Mouse (Mus musculus) MEL (cell line): Measurements from ENCODE around the gene Il1rapl1. TPM values are rescaled to one million over a fixed set of nuclear protein-coding genes. Genes with fewer than 3 reads are reported as not detected.

Source experiments
- DNase-seq: peaks from one replicate; pipeline ENCODE4 v3.0.0; 2011; ENCODE audit warnings: low read depth, low spot score
- H3K27ac ChIP-seq: 2 replicates; pipeline ENCODE4 v1.5.1; 2012; ENCODE audit warnings: low read depth, mild to moderate bottlenecking, control low read depth, low read length, moderate library complexity; ENCODE audit not compliant: control insufficient read depth
- H3K27me3 ChIP-seq, 2 experiments: fragments of 150-350 bp in 1 of 2; sonication (generic) in 1 of 2; 2 replicates each; pipeline ENCODE4 v1.6.1; 2012; ENCODE audit warnings: low read length in 2 of 2, mild to moderate bottlenecking in 2 of 2, improper control_type of control experiment in 1 of 2, moderate library complexity in 1 of 2; ENCODE audit not compliant: insufficient read depth in 2 of 2, control insufficient read depth in 1 of 2
- H3K36me3 ChIP-seq, 2 experiments: 2 replicates each; pipeline ENCODE4 v1.6.1; 2012 to 2014; ENCODE audit warnings: low read length in 2 of 2, improper control_type of control experiment in 1 of 2, inconsistent platforms in 1 of 2, mild to moderate bottlenecking in 1 of 2; ENCODE audit not compliant: insufficient read depth in 2 of 2, control insufficient read depth in 1 of 2
- H3K4me1 ChIP-seq, 2 experiments: fragments of 150-350 bp in 1 of 2; sonication (generic) in 1 of 2; 2 replicates each; pipeline ENCODE4 v1.6.1; 2012; ENCODE audit warnings: low read length in 2 of 2, improper control_type of control experiment in 1 of 2, mild to moderate bottlenecking in 1 of 2; ENCODE audit not compliant: insufficient read depth in 2 of 2, control insufficient read depth in 1 of 2
- H3K4me3 ChIP-seq, 2 experiments: fragments of 150-350 bp in 1 of 2; sonication (generic) in 1 of 2; 2 replicates each; pipeline ENCODE4 v1.5.1; 2012; ENCODE audit warnings: low read depth in 2 of 2, low read length in 2 of 2, mild to moderate bottlenecking in 2 of 2, moderate library complexity in 2 of 2, control low read depth in 1 of 2, improper control_type of control experiment in 1 of 2; ENCODE audit not compliant: control insufficient read depth in 1 of 2, insufficient read depth in 1 of 2
- H3K79me2 ChIP-seq: 2 replicates; pipeline ENCODE4 v1.6.1; 2012; ENCODE audit warnings: mild to moderate bottlenecking, low read length, moderate library complexity; ENCODE audit not compliant: control insufficient read depth, poor library complexity, insufficient read depth
- H3K9ac ChIP-seq: 2 replicates; pipeline ENCODE4 v1.6.1; 2012; ENCODE audit warnings: low read depth, mild to moderate bottlenecking, control low read depth, low read length, moderate library complexity; ENCODE audit not compliant: control insufficient read depth, poor library complexity, severe bottlenecking
- H3K9me3 ChIP-seq: fragments of 150-350 bp; sonication (generic); replicated peaks from 2 replicates; pipeline ENCODE4 v1.6.1; 2012; ENCODE audit warnings: mild to moderate bottlenecking, low read length, improper control_type of control experiment, moderate library complexity; ENCODE audit not compliant: insufficient read depth
- CHD1 ChIP-seq: IDR thresholded peaks from 2 replicates; pipeline ENCODE4 v1.6.1; 2012; ENCODE audit warnings: low read depth, mild to moderate bottlenecking, inconsistent platforms, low read length, improper control_type of control experiment
- CHD2 ChIP-seq: IDR thresholded peaks from 2 replicates; pipeline ENCODE4 v1.6.1; 2011; ENCODE audit warnings: low read length, improper control_type of control experiment
- CTCF ChIP-seq, 3 experiments: IDR thresholded peaks in 2 of 3; conservative IDR thresholded peaks in 1 of 3; 2 replicates each; pipeline ENCODE4 v1.5.1; 2011 to 2012; ENCODE audit warnings: low read length in 3 of 3, low read depth in 2 of 3, mild to moderate bottlenecking in 2 of 3, improper control_type of control experiment in 1 of 3, inconsistent platforms in 1 of 3, mixed read lengths in 1 of 3, moderate library complexity in 1 of 3; ENCODE audit not compliant: control insufficient read depth in 1 of 3, insufficient read depth in 1 of 3, poor library complexity in 1 of 3, severe bottlenecking in 1 of 3
- E2F4 ChIP-seq: IDR thresholded peaks from 2 replicates; pipeline ENCODE4 v1.6.1; 2011; ENCODE audit warnings: low read depth, low read length, improper control_type of control experiment, borderline replicate concordance
- ELF1 ChIP-seq: IDR thresholded peaks from 2 replicates; pipeline ENCODE4 v1.6.1; 2014; ENCODE audit warnings: low read depth, mild to moderate bottlenecking, inconsistent platforms, low read length, improper control_type of control experiment, moderate library complexity
- EP300 ChIP-seq, 2 experiments: IDR thresholded peaks; 2 replicates each; pipeline ENCODE4 v1.6.1; 2011; ENCODE audit warnings: improper control_type of control experiment in 2 of 2, low read length in 2 of 2, low read depth in 1 of 2, mild to moderate bottlenecking in 1 of 2
- GABPA ChIP-seq: IDR thresholded peaks from 2 replicates; pipeline ENCODE4 v1.6.1; 2012; ENCODE audit warnings: low read depth, mild to moderate bottlenecking, inconsistent platforms, low read length, improper control_type of control experiment, moderate library complexity
- MYB ChIP-seq: IDR thresholded peaks from 2 replicates; pipeline ENCODE4 v1.6.1; 2011; ENCODE audit warnings: mild to moderate bottlenecking, low read depth, low read length, improper control_type of control experiment
- MYC ChIP-seq: IDR thresholded peaks from 2 replicates; pipeline ENCODE4 v1.6.1; 2011; ENCODE audit warnings: low read depth, mild to moderate bottlenecking, low read length, improper control_type of control experiment, moderate library complexity
- NRF1 ChIP-seq: IDR thresholded peaks from 2 replicates; pipeline ENCODE4 v1.6.1; 2014; ENCODE audit warnings: low read depth, mild to moderate bottlenecking, inconsistent platforms, low read length, improper control_type of control experiment, moderate library complexity; ENCODE audit not compliant: poor library complexity, insufficient read depth, severe bottlenecking
- POLR2A ChIP-seq, 2 experiments: IDR thresholded peaks; 2 replicates each; pipeline ENCODE4 v1.6.1; 2011 to 2012; ENCODE audit warnings: low read length in 2 of 2, mild to moderate bottlenecking in 2 of 2, control low read depth in 1 of 2, improper control_type of control experiment in 1 of 2, low read depth in 1 of 2, moderate library complexity in 1 of 2; ENCODE audit not compliant: control insufficient read depth in 1 of 2, insufficient read depth in 1 of 2, poor library complexity in 1 of 2
- POLR2AphosphoS2 ChIP-seq: IDR thresholded peaks from 2 replicates; pipeline ENCODE4 v1.6.1; 2011; ENCODE audit warnings: low read length, improper control_type of control experiment
- SIN3A ChIP-seq: IDR thresholded peaks from 2 replicates; pipeline ENCODE4 v1.6.1; 2012; ENCODE audit warnings: low read length, improper control_type of control experiment, inconsistent platforms
- SMC3 ChIP-seq: IDR thresholded peaks from 2 replicates; pipeline ENCODE4 v1.6.1; 2011; ENCODE audit warnings: low read depth, low read length, improper control_type of control experiment
- TAL1 ChIP-seq: IDR thresholded peaks from 2 replicates; pipeline ENCODE4 v1.6.1; 2012; ENCODE audit warnings: mild to moderate bottlenecking, inconsistent platforms, low read length, moderate library complexity, mixed read lengths
- TBP ChIP-seq: IDR thresholded peaks from 2 replicates; pipeline ENCODE4 v1.8.0; 2011; ENCODE audit warnings: low read depth, low read length, improper control_type of control experiment
- TCF12 ChIP-seq: IDR thresholded peaks from 2 replicates; pipeline ENCODE4 v1.6.1; 2014; ENCODE audit warnings: low read depth, mild to moderate bottlenecking, inconsistent platforms, low read length, improper control_type of control experiment, moderate library complexity
- polyA plus RNA-seq, 2 experiments: library from polyadenylated mRNA; stranded (reverse) in 1 of 2; unstranded in 1 of 2; fragments of >175 nt in 1 of 2; fragments of >200 nt in 1 of 2; gene quantifications; 2 replicates each; pipeline versions ENCODE4 v1.2.1 to v1.2.4; 2012; ENCODE audit warnings: low replicate concordance in 2 of 2, low read depth in 1 of 2; ENCODE audit not compliant: insufficient read length in 2 of 2, insufficient read depth in 1 of 2, missing spikeins in 1 of 2
- total RNA-seq: library from RNA; depleted of rRNA; stranded (reverse); fragments of 300-350 nt; gene quantifications from 2 replicates; pipeline ENCODE4 v1.2.3, GENCODE M21; 2012

Gene Il1rapl1
- total and polyA plus RNA-seq, 3 experiments: not detected

DNA sequence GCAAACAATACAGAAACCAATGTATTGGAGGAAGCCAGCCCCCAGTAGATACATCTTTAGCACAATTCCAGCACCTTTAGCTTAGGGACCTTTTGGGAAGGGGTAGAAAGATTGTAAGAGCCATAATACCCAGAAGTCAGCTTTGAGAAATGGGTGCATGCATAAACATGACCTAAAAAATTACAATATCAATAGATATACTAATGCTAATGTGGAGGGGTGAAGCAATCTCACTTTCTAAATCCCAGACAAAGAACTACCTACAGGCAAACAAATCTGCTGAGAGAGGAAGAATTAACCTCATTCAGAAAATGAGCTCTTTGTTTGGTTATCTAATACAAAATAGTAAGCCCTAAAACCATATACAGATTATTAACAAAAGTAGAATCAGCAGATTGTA, 607.4 kb downstream of the Il1rapl1 start:
- Histone ChIP-seq H3K27me3 (no peaks in the 10 kb centered on the region), H3K27ac (no peak overlapping the region), H3K79me2 (no peaks in the 10 kb centered on the region), H3K4me1 (no peaks in the 10 kb centered on the region), H3K9me3 (no peaks in the 10 kb centered on the region), H3K9ac (no peak overlapping the region), H3K36me3 (no peaks in the 10 kb centered on the region), H3K4me3 (no peak overlapping the region)
- TF ChIP-seq TAL1 (no peak), CHD2 (no peak), TBP (no peak), POLR2A (IDR thresholded peaks at IDR 0.05; ENCODE audit: control insufficient read depth in 1 of 2, insufficient read depth in 1 of 2, low read depth in 1 of 2, low read length in 2 of 2, poor library complexity in 1 of 2) (no peak), SMC3 (no peak), GABPA (no peak), TCF12 (no peak), EP300 (IDR thresholded peaks at IDR 0.05; ENCODE audit: low read depth in 1 of 2, low read length in 2 of 2) (no peak), POLR2AphosphoS2 (no peak), NRF1 (no peak)
- no peak for DNase-seq

DNA sequence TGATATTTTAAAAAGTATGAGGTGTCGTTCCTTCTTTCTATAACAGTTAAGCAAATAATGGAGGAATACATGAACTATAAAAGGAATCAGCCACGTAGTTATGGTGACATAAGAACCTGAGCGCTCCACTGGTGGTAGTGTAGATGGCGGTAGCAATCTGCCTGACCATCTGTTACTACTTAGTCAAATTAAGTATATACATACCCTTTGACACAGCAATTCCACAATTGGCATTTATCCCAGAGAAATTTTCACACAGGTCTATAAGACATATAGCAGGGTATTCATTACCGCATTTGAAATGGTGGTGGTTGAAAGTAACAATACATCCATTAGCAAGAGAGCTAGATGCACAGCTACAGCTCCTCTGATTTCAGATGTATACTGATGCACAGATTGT, 612.8 kb downstream of the Il1rapl1 start:
- no peak for TF ChIP-seq ELF1
- no peak for TF ChIP-seq CHD1
- TF ChIP-seq POLR2AphosphoS2: no peak
- no peak for TF ChIP-seq TCF12
- no peak for TF ChIP-seq MYC
- TF ChIP-seq SIN3A: no peak
- TF ChIP-seq CHD2: no peak
- TF ChIP-seq E2F4: no peak
- Histone ChIP-seq H3K9me3 (no peaks in the 10 kb centered on the region), H3K79me2 (no peaks in the 10 kb centered on the region), H3K4me1 (no peaks in the 10 kb centered on the region), H3K27ac (no peak overlapping the region), H3K36me3 (no peaks in the 10 kb centered on the region), H3K9ac (no peak overlapping the region), H3K4me3 (no peak overlapping the region), H3K27me3 (no peaks in the 10 kb centered on the region)
- no peak for DNase-seq

DNA sequence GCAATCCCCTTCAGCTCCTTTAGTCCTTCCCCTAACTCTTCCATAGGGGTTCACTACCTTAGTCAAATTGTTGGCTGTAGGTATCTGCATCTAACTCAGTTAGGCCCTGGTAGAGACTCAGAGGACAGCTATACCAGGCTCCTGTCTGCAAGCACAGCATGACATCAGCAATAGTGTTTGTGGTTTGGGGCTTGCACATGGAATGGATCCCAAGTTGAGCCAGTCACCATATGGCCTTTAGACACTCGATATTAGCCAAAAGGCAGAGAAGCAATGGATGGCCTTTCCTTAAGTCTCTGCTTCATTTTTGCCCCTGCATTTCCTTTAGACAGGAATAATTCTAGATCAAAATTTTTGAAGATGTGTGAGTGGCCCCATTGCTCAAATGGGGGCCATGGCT, 632.0 kb downstream of the Il1rapl1 start:
- no peaks in the 10 kb centered on the region for H3K4me1 ChIP-seq
- no peaks in the 10 kb centered on the region for H3K9me3 ChIP-seq
- H3K4me3 ChIP-seq: no peak overlapping the region
- H3K9ac ChIP-seq: no peak overlapping the region
- TF ChIP-seq MYB: no peak
- TF ChIP-seq CHD2: no peak
- no peak for TF ChIP-seq CTCF (IDR thresholded peaks at IDR 0.05 in 2 of 3, conservative IDR thresholded peaks at IDR 0.05 in 1 of 3; ENCODE audit: control insufficient read depth in 1 of 3, insufficient read depth in 1 of 3, low read depth in 2 of 3, low read length in 3 of 3, poor library complexity in 1 of 3, severe bottlenecking in 1 of 3)
- TF ChIP-seq, all 39 proteins: peak for 0
- Histone ChIP-seq H3K79me2 (no peaks in the 10 kb centered on the region), H3K36me3 (no peaks in the 10 kb centered on the region), H3K27ac (no peak overlapping the region), H3K27me3 (no peaks in the 10 kb centered on the region)
- DNase-seq: no peak
